Mouse (Mus musculus) hindbrain, embryonic 12.5 days (tissue): ENCODE data around the gene Mvb12b. TPM values are rescaled to one million over a fixed set of nuclear protein-coding genes. Genes with fewer than 3 reads are reported as not detected.
A peak's percentile ranks its signal among the peaks of the same experiment; 100 is the strongest.

Experiments used
- ATAC-seq: fragments of 200-750 bp; cut with Nextera tagmentation; 2 replicates; pipeline ENCODE4 v1.8.0; 2017; ENCODE audit warnings: moderate TSS enrichment; ENCODE audit not compliant: low FRiP score
- H3K27ac ChIP-seq: fragments of 300-500 bp; sonication (generic); 2 replicates; pipeline ENCODE4 v1.5.1; 2016; ENCODE audit warnings: mild to moderate bottlenecking
- H3K27me3 ChIP-seq: fragments of 300-500 bp; sonication (generic); 2 replicates; pipeline ENCODE4 v1.6.1; 2016; ENCODE audit warnings: mild to moderate bottlenecking
- H3K36me3 ChIP-seq: fragments of 300-500 bp; sonication (generic); 2 replicates; pipeline ENCODE4 v1.6.1; 2016; ENCODE audit warnings: mild to moderate bottlenecking
- H3K4me1 ChIP-seq: fragments of 300-500 bp; sonication (generic); 2 replicates; pipeline ENCODE4 v1.6.1; 2016
- H3K4me2 ChIP-seq: fragments of 300-500 bp; sonication (generic); replicated peaks from 2 replicates; pipeline ENCODE4 v1.6.1; 2016; ENCODE audit warnings: mild to moderate bottlenecking
- H3K4me3 ChIP-seq: fragments of 300-500 bp; sonication (generic); 2 replicates; pipeline ENCODE4 v1.5.1; 2016; ENCODE audit warnings: mild to moderate bottlenecking
- H3K9ac ChIP-seq: fragments of 300-500 bp; sonication (generic); 2 replicates; pipeline ENCODE4 v1.6.1; 2016; ENCODE audit warnings: mild to moderate bottlenecking, moderate library complexity
- H3K9me3 ChIP-seq: fragments of 300-500 bp; sonication (generic); replicated peaks from 2 replicates; pipeline ENCODE4 v1.6.1; 2016; ENCODE audit warnings: mild to moderate bottlenecking
- WGBS: fragments of 180-500 bp; shearing (Covaris S2); methylation state at CpG from one replicate; pipeline ENCODE4 v1.1.7; 2016; 5-methylcytosine and 5-hydroxymethylcytosine counted together
- polyA plus RNA-seq: library from polyadenylated mRNA; unstranded; fragments of >200 nt; fragmentation: Nextera tagmentation; extraction: Ambion mirVana; gene quantifications from 2 replicates; pipeline ENCODE4 v1.2.1, GENCODE M21; 2016

Mvb12b gene
- polyA plus RNA-seq, 1 experiment from 2014 or later, result 58.9 TPM

DNA sequence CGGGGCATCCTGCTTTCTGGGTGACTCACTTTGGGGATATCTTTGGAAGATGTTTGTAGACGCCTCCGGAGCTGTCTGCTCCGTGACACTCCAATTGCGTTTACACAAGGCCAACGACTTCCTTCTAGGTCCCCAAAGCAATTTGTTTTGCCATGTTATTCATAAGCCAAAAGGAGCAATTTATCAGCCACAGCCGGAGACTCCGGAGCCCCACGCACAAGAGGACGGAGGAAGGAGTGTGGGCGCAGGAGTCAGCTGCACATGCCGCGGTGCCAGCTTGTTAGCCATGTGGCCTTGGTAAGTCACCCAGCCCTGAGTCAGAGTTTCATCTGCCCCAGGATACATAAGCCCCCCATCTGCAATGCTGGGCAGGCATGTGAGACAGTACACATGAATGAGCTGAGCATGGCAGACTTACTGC lies 127.2 kb downstream of the Mvb12b start:
- no peaks in the 10 kb centered on the region for H3K9me3 ChIP-seq
- H3K4me2 ChIP-seq, result no peak overlapping the region
- H3K4me3 ChIP-seq, result no peak overlapping the region
- H3K27me3 ChIP-seq, result no peaks in the 10 kb centered on the region
- ATAC-seq, result no peak
- peak overlapping the region; percentile 66; the same call in 1 of the 2 replicates for H3K27ac ChIP-seq
- H3K36me3 ChIP-seq, result 0 out of 2 replicates have a peak, but pooled peaks cover 5% of the 10 kb centered on the region
- H3K9ac ChIP-seq, result no peak overlapping the region
- peaks cover 33% of the 10 kb centered on the region for H3K4me1 ChIP-seq
- 66% methylated on average over 13 of the region's 13 CpGs for WGBS

DNA sequence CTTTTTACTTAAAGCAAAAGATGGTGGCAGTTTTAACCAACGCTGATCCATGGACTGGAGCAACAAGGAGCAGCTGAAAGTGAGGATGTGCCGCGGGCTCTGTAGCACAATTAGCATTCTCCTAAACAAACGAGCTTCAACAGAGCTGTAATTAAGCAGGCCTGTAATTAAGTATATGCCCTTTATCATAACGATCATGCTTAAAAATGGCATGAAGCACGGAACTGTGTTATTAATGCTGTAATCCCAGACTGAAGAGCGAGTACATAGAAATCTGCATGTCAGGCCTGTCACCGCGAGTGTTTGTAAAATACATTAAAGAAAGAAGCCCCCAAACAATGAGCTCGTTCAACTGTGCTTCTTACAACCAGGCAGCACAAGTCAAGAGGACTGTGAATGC lies 128.3 kb downstream of the Mvb12b start:
- H3K9ac ChIP-seq, result no peak overlapping the region

DNA sequence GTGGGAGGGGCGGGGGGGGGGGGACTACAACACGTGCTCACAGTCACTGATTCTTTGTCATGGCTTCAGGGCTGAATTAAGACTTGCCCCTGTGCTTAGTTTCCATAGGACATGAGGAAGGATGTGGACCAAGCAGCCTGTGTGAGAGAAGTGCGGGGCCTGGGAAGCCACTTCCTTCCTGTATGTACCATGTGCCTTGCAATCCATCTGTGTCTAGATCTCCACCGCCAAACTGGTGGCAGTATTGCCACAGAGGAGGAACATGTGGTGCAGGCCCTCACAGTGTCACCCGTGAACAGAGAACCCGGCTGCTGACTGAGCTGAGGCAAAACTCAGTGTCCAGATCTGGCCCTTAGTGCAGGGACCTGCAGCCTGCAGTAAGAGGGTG lies 132.1 kb downstream of the Mvb12b start:
- peaks cover 5% of the 10 kb centered on the region; the same call in 1 of the 2 replicates for H3K36me3 ChIP-seq
- H3K27ac ChIP-seq, result 0 out of 2 replicates have a peak overlapping the region, but pooled peaks have one; percentile 19
- H3K4me3 ChIP-seq, result no peak overlapping the region
- 64% methylated on average over 6 of the region's 6 CpGs for WGBS
- no peak for ATAC-seq
- no peaks in the 10 kb centered on the region for H3K9me3 ChIP-seq
- no peaks in the 10 kb centered on the region for H3K27me3 ChIP-seq
- H3K4me1 ChIP-seq, result peaks cover 65% of the 10 kb centered on the region
- no peak overlapping the region for H3K9ac ChIP-seq
- no peak overlapping the region for H3K4me2 ChIP-seq

More for the DNA sequence above, 128.3 kb downstream of the Mvb12b start:
- H3K4me3 ChIP-seq, result no peak overlapping the region
- peaks cover 44% of the 10 kb centered on the region for H3K4me1 ChIP-seq
- peak overlapping the region; percentile 66 for H3K27ac ChIP-seq
- 0 out of 2 replicates have a peak, but pooled peaks cover 5% of the 10 kb centered on the region for H3K36me3 ChIP-seq
- H3K9me3 ChIP-seq, result no peaks in the 10 kb centered on the region
- 44% methylated on average over 10 of the region's 10 CpGs for WGBS
- H3K4me2 ChIP-seq, result no peak overlapping the region
- H3K27me3 ChIP-seq, result no peaks in the 10 kb centered on the region
- ATAC-seq, result no peak

DNA sequence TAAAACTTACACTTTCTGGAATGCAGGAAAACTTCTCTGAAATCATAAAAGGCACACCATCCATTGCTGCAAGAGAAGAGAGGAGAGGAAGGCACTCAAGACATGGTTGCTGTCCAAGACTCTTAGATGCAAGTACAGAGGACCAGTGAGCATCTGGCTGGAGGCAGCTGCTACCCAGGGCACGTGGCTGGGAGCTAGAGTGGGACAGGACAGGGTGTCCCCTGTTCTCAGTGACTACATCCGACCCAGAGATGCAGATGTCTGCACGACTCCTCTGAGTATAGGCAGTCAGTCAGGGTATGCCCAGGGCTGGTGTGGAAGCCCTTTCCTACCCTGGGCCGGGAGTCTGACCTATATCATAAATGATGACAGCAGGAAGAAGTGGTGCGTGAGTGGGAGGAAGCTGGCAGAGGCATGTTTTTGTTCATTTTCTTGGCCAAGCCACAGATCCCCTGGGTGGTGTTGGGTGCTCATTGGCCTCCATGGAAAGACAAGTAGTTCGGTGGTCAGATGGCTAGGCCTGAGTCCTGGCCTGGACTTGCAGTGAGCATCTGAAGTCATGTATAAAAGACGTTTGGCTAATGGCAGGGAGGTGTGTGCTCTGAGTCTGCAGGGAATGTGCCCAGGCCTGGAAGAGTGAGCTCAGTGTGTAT lies 132.6 kb downstream of the Mvb12b start:
- Histone ChIP-seq H3K27me3 (no peaks in the 10 kb centered on the region), H3K9me3 (no peaks in the 10 kb centered on the region), H3K4me2 (no peak overlapping the region), H3K27ac (peak overlapping the region; percentile 50), H3K4me3 (no peak overlapping the region), H3K36me3 (peaks cover 5% of the 10 kb centered on the region; the same call in 1 of the 2 replicates), H3K4me1 (peaks cover 60% of the 10 kb centered on the region), H3K9ac (no peak overlapping the region)
- ATAC-seq, result no peak
- 72% methylated on average over 7 of the region's 7 CpGs for WGBS

DNA sequence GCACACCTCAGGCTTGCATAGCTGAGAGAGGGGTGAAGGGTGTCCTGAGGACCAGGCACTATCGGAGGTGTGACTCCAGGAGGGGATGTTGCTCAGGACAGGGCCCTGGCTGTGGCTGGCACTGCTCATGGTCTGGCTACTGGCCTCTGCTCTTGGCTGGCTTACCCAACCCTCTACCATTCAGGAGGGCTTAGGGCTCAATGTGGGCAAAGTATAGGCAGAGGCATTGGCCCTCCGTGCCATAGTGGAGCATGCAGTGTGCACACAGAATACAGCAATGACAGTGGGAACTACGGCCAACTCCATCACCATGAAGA lies 133.5 kb downstream of the Mvb12b start:
- Histone ChIP-seq H3K4me3 (no peak overlapping the region), H3K9ac (no peak overlapping the region), H3K9me3 (no peaks in the 10 kb centered on the region), H3K4me1 (peaks cover 51% of the 10 kb centered on the region), H3K27me3 (no peaks in the 10 kb centered on the region), H3K27ac (peak overlapping the region; percentile 66), H3K4me2 (no peak overlapping the region), H3K36me3 (peaks cover 13% of the 10 kb centered on the region)
- 0 out of 2 replicates have a peak, but pooled peaks have one; percentile 12 for ATAC-seq
- WGBS, result 80% methylated on average over 3 of the region's 3 CpGs

DNA sequence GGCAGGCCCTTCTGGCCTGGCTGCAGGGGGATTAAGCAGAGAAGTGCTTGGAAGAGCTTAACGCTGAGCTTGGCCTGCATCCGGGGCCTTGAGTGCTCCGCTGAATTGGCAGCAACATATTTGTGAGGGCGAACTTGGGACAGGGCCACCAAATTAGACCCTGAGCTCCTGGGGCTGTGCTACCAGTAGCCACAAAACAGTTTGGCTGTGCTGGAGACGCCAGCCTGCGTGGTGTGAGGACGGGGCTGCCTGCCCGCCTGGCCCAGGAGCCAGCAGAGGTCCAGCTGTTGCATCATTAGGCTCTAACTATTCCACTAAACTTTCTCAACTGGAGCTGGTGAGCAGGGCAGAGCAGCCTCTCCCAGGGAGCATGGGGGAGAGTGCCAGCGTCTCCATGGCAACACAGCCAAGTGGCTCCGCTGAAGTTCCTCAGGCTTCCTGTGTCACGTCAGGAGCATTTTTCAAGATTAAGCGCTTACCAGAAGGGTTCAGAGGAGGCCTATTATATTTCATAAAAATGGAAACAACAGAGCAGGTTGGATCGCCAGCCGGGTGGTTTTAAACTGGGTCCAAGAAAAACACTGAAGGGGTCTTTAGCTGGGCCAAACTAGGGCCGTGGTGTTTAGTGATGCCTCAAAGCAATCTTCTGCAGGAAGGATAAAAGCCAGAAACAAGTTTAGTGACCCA lies 134.0 kb downstream of the Mvb12b start:
- H3K27me3 ChIP-seq, result no peaks in the 10 kb centered on the region
- H3K27ac ChIP-seq, result peak overlapping the region; percentile 66
- no peak overlapping the region for H3K9ac ChIP-seq
- WGBS, result 26% methylated on average over 15 of the region's 15 CpGs
- ATAC-seq, result peak; percentile 49; the same call in 1 of the 2 replicates
- no peak overlapping the region for H3K4me3 ChIP-seq
- H3K4me1 ChIP-seq, result peaks cover 48% of the 10 kb centered on the region
- no peaks in the 10 kb centered on the region for H3K9me3 ChIP-seq
- peaks cover 18% of the 10 kb centered on the region for H3K36me3 ChIP-seq
- H3K4me2 ChIP-seq, result no peak overlapping the region

DNA sequence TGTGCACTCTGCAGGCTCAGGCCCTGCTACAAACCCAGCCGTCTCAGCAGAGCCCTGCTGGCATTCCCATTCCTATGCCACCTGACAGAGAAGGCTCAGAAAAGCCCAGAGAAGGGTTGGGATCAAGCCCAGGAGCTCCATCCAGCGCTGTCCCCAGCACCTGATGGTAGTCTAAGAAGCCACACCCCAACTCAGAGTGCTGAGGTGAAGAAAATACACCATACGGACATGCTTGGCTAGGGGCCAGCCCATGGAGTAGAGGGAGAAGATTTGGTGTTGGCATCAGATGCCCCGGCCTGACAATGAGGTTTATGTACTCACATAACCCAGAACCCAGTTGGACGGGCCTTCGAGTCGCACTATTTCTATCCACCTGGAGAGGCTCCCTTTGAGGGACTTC lies 137.1 kb downstream of the Mvb12b start:
- WGBS, result 92% methylated on average over 7 of the region's 7 CpGs
- H3K9ac ChIP-seq, result no peak overlapping the region
- no peak overlapping the region for H3K4me3 ChIP-seq
- no peaks in the 10 kb centered on the region for H3K27me3 ChIP-seq
- no peaks in the 10 kb centered on the region for H3K9me3 ChIP-seq
- peaks cover 56% of the 10 kb centered on the region for H3K4me1 ChIP-seq
- peaks cover 27% of the 10 kb centered on the region for H3K36me3 ChIP-seq
- H3K4me2 ChIP-seq, result no peak overlapping the region
- no peak overlapping the region for H3K27ac ChIP-seq
- ATAC-seq, result no peak

DNA sequence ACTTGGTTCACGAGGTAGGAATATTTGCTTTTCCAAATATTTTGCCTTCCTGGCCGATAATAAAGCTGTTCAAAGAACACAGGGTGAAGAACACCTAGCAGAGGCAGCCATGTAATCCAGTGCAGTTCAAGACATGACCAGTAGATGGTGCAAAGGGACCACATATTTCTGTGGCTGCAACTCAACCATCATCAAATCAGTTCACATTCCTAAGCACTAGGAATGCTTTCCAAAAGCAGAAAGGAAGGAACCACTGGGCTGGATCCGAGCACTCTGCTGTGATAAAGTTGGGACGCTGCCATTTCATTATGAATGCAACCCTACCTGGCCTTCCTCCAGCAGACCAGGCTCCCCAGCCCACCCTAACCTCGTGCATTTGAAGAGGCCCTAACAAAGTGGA lies 141.3 kb downstream of the Mvb12b start:
- no peak overlapping the region for H3K4me2 ChIP-seq
- no peaks in the 10 kb centered on the region for H3K27me3 ChIP-seq
- 0 out of 2 replicates have a peak overlapping the region, but pooled peaks have one; percentile 3 for H3K27ac ChIP-seq
- H3K4me1 ChIP-seq, result peaks cover 19% of the 10 kb centered on the region
- no peaks in the 10 kb centered on the region for H3K9me3 ChIP-seq
- H3K36me3 ChIP-seq, result peaks cover 30% of the 10 kb centered on the region
- 5% methylated on average over 5 of the region's 5 CpGs for WGBS
- ATAC-seq, result peak; percentile 20; the same call in 1 of the 2 replicates
- H3K4me3 ChIP-seq, result no peak overlapping the region
- H3K9ac ChIP-seq, result no peak overlapping the region

DNA sequence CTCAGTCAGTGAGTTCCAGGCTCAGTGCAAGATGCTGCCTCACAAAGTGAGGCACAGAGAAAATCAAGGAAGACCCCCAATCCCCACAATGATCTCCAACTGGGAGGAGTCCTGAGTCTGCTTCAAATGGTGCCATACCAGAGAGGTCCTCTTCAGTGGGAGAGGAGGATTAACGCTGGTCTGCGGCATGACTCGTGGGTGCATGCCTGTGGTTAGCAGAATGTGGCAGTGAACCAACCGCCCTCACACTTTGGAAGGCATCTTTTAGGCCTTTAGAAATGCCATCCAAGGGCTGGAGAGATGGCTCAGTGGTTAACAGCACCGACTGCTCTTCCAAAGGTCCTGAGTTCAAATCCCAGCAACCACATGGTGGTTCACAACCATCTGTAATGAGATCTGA lies 142.0 kb downstream of the Mvb12b start:
- H3K4me3 ChIP-seq, result no peak overlapping the region
- no peaks in the 10 kb centered on the region for H3K9me3 ChIP-seq
- H3K36me3 ChIP-seq, result peaks cover 30% of the 10 kb centered on the region
- no peak overlapping the region for H3K4me2 ChIP-seq
- no peaks in the 10 kb centered on the region for H3K27me3 ChIP-seq
- H3K27ac ChIP-seq, result no peak overlapping the region
- no peak overlapping the region for H3K9ac ChIP-seq
- 92% methylated on average over 5 of the region's 5 CpGs for WGBS
- no peak for ATAC-seq
- H3K4me1 ChIP-seq, result peaks cover 14% of the 10 kb centered on the region

DNA sequence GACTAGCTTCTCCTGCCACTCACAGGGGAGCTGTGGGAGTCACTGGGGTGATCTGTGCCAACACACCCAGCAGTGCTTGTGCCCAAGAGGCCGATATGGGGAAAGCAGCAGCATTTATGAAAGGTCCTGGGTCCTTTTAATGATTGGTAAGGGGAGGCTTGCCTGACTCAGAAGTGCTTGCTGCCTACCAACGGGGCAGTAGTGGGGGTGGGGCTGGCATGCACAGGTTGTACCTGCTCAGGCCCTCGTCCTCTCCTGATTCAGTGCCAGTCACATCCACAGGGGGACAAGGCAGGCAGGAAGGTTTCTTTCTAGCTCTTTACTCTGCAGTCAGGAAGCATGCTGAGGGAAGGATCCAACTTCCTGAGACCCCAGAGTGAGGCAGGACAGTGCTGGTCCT lies 150.6 kb downstream of the Mvb12b start:
- Histone ChIP-seq H3K4me3 (no peak overlapping the region), H3K27ac (peak overlapping the region; percentile 40; the same call in 1 of the 2 replicates), H3K36me3 (peaks cover 25% of the 10 kb centered on the region), H3K9me3 (no peaks in the 10 kb centered on the region), H3K27me3 (no peaks in the 10 kb centered on the region), H3K4me1 (peaks cover 18% of the 10 kb centered on the region), H3K4me2 (no peak overlapping the region), H3K9ac (no peak overlapping the region)
- 65% methylated on average over 3 of the region's 3 CpGs for WGBS
- 0 out of 2 replicates have a peak, but pooled peaks have one; percentile 11 for ATAC-seq

DNA sequence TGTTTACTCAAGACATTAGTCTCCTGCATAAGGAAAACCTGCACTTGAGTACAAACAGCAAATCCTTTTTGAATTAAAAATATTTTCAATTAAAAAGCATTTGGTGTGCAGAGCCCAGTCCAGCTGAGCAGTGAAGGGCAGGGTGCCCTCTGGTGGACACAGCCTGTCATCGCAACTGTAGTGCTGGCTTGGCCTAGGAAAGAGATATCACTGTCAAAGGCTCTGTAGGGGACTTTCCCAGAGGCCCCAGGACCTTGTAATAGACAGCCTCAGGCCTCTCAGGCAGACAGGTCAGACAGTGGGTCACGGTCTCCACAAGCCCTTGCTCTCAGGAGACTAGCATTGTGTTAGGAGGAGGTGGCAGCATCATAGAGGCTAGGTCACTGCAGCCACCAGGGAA lies 151.0 kb downstream of the Mvb12b start:
- Histone ChIP-seq H3K4me3 (no peak overlapping the region), H3K36me3 (peaks cover 28% of the 10 kb centered on the region), H3K9me3 (no peaks in the 10 kb centered on the region), H3K4me1 (peaks cover 18% of the 10 kb centered on the region), H3K27ac (0 out of 2 replicates have a peak overlapping the region, but pooled peaks have one; percentile 40), H3K9ac (no peak overlapping the region), H3K4me2 (no peak overlapping the region), H3K27me3 (no peaks in the 10 kb centered on the region)
- 0 out of 2 replicates have a peak, but pooled peaks have one; percentile 9 for ATAC-seq
- WGBS, result 0% methylated on average over 2 of the region's 2 CpGs

DNA sequence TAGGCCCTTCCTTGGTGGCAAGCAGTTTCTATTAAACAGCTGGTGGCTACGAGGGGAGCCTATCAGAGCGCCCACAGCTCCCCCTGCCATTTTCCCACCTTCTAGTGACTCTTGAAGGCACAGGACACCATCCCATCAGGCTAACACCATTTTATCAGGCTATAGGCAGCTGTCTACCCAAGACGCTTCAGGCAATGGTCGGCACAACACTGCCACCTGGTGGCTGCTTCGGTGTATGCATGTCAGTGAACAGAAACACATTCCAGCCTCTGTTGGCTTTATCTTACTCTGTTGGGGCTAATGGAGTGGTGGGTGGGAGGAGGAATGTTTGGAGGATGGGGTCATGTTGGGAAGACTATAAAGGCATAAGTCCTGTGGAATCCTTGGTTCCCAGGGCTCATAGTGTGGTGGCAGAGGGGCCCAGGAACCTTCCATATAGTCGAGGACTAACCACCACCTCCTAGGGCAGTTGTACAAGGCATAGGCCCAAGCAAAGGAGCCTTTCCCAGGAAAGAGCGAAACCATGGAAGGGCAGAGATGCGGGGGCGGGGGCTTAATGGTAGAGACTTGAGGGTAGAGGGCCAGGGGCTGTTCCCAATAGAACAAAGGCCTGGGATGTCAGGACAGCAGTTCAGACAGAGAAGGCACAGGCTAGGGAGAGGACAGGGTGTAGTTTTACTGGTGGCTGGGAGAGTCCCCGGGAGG lies 152.8 kb downstream of the Mvb12b start:
- 35% methylated on average over 10 of the region's 10 CpGs for WGBS
- H3K4me1 ChIP-seq, result peaks cover 18% of the 10 kb centered on the region
- H3K9me3 ChIP-seq, result no peaks in the 10 kb centered on the region
- H3K4me3 ChIP-seq, result no peak overlapping the region
- no peak overlapping the region for H3K4me2 ChIP-seq
- peaks cover 30% of the 10 kb centered on the region for H3K36me3 ChIP-seq
- H3K27me3 ChIP-seq, result no peaks in the 10 kb centered on the region
- no peak overlapping the region for H3K27ac ChIP-seq
- no peak for ATAC-seq
- no peak overlapping the region for H3K9ac ChIP-seq
